Mouse (Mus musculus): ENCODE measurements around the gene Slc16a5. TPM values are rescaled to one million over a fixed set of nuclear protein-coding genes. Genes with fewer than 3 reads are reported as not detected.
"Not testable (repeated sequence)": the region's sequence is repeated elsewhere in the genome, so short reads cannot be mapped to it uniquely, and the experiment has no call there.

Gene Slc16a5
- polyA plus RNA-seq, 1 experiment, result 0.07 TPM

GRCm38 (mm10) chr11:115492387-115492786 lies 30.1 kb downstream of the Slc16a5 start:
- H3K4me3 ChIP-seq (ENCODE audit: insufficient read depth, poor library complexity, severe bottlenecking), result peak overlapping the region; percentile 91
- peaks cover 17% of the 10 kb centered on the region for H3K36me3 ChIP-seq (ENCODE audit: control insufficient read depth, insufficient read depth)
- H3K79me2 ChIP-seq (ENCODE audit: control insufficient read depth, insufficient read depth), result peaks cover 25% of the 10 kb centered on the region
- no peaks in the 10 kb centered on the region for H3K27me3 ChIP-seq (ENCODE audit: control insufficient read depth, insufficient read depth, insufficient read length)
- peaks cover 10% of the 10 kb centered on the region for H3K79me3 ChIP-seq (ENCODE audit: low read depth)
- H3ac ChIP-seq (ENCODE audit: control insufficient read depth, insufficient read length, low read depth), result peak overlapping the region; percentile 73
- TF ChIP-seq FOSL1 (IDR thresholded peaks at IDR 0.05; ENCODE audit: insufficient read depth, low read length, poor library complexity, severe bottlenecking) (no peak), USF1 (IDR thresholded peaks at IDR 0.05; ENCODE audit: low read depth) (no peak), CTCF (IDR thresholded peaks at IDR 0.05; ENCODE audit: control insufficient read depth, insufficient read depth, insufficient read length) (no peak), CEBPB (IDR thresholded peaks at IDR 0.05; ENCODE audit: low read depth) (no peak), MYOG (IDR thresholded peaks at IDR 0.05; ENCODE audit: control insufficient read depth, extremely low read depth, insufficient read length) (no peak), MYOD1 (IDR thresholded peaks at IDR 0.05; ENCODE audit: control insufficient read depth, insufficient read length, low read depth) (no peak), MAX (IDR thresholded peaks at IDR 0.05) (no peak)

GRCm38 (mm10) chr11:115496559-115496958 lies 34.3 kb downstream of the Slc16a5 start:
- peaks cover 43% of the 10 kb centered on the region for H3K36me3 ChIP-seq (ENCODE audit: control insufficient read depth, insufficient read depth)
- not testable (repeated sequence) for H3K4me3 ChIP-seq (ENCODE audit: insufficient read depth, poor library complexity, severe bottlenecking); H3K27me3 ChIP-seq (ENCODE audit: control insufficient read depth, insufficient read depth, insufficient read length); H3K79me3 ChIP-seq (ENCODE audit: low read depth); H3K79me2 ChIP-seq (ENCODE audit: control insufficient read depth, insufficient read depth); H3ac ChIP-seq (ENCODE audit: control insufficient read depth, insufficient read length, low read depth)

- no peaks in the 10 kb centered on the region for H3K27me3 ChIP-seq (ENCODE audit: control insufficient read depth, insufficient read depth, insufficient read length)
- TF ChIP-seq MAX (IDR thresholded peaks at IDR 0.05), result no peak
- no peak for TF ChIP-seq CTCF (IDR thresholded peaks at IDR 0.05; ENCODE audit: control insufficient read depth, insufficient read depth, insufficient read length)
- no peak for TF ChIP-seq MYOD1 (IDR thresholded peaks at IDR 0.05; ENCODE audit: control insufficient read depth, insufficient read length, low read depth)
- no peak for TF ChIP-seq USF1 (IDR thresholded peaks at IDR 0.05; ENCODE audit: low read depth)
- TF ChIP-seq CEBPB (IDR thresholded peaks at IDR 0.05; ENCODE audit: low read depth), result no peak
- TF ChIP-seq FOSL1 (IDR thresholded peaks at IDR 0.05; ENCODE audit: insufficient read depth, low read length, poor library complexity, severe bottlenecking), result no peak
- no peak for TF ChIP-seq MYOG (IDR thresholded peaks at IDR 0.05; ENCODE audit: control insufficient read depth, extremely low read depth, insufficient read length)
- H3K36me3 ChIP-seq (ENCODE audit: control insufficient read depth, insufficient read depth), result peaks cover 74% of the 10 kb centered on the region
- no peak overlapping the region for H3K4me3 ChIP-seq (ENCODE audit: insufficient read depth, poor library complexity, severe bottlenecking)
- H3K79me3 ChIP-seq (ENCODE audit: low read depth), result peaks cover 48% of the 10 kb centered on the region
- H3K79me2 ChIP-seq (ENCODE audit: control insufficient read depth, insufficient read depth), result peaks cover 53% of the 10 kb centered on the region
- H3ac ChIP-seq (ENCODE audit: control insufficient read depth, insufficient read length, low read depth), result no peak overlapping the region
Observed at GRCm38 (mm10) chr11:115502636-115503035, 40.4 kb downstream of the Slc16a5 start.

GRCm38 (mm10) chr11:115506586-115506985 lies 44.3 kb downstream of the Slc16a5 start:
- Histone ChIP-seq H3K79me2 (ENCODE audit: control insufficient read depth, insufficient read depth) (peaks cover 92% of the 10 kb centered on the region), H3K4me3 (ENCODE audit: insufficient read depth, poor library complexity, severe bottlenecking) (no peak overlapping the region), H3ac (ENCODE audit: control insufficient read depth, insufficient read length, low read depth) (no peak overlapping the region), H3K27me3 (ENCODE audit: control insufficient read depth, insufficient read depth, insufficient read length) (no peaks in the 10 kb centered on the region), H3K36me3 (ENCODE audit: control insufficient read depth, insufficient read depth) (peaks cover 35% of the 10 kb centered on the region), H3K79me3 (ENCODE audit: low read depth) (peaks cover 84% of the 10 kb centered on the region)
- no peak for TF ChIP-seq MYOG (IDR thresholded peaks at IDR 0.05; ENCODE audit: control insufficient read depth, extremely low read depth, insufficient read length)
- TF ChIP-seq CEBPB (IDR thresholded peaks at IDR 0.05; ENCODE audit: low read depth), result no peak

- Histone ChIP-seq H3K4me3 (ENCODE audit: insufficient read depth, poor library complexity, severe bottlenecking) (no peak overlapping the region), H3K27me3 (ENCODE audit: control insufficient read depth, insufficient read depth, insufficient read length) (no peaks in the 10 kb centered on the region), H3K79me3 (ENCODE audit: low read depth) (peaks cover 96% of the 10 kb centered on the region), H3K79me2 (ENCODE audit: control insufficient read depth, insufficient read depth) (peaks cover 100% of the 10 kb centered on the region), H3K36me3 (ENCODE audit: control insufficient read depth, insufficient read depth) (peaks cover 32% of the 10 kb centered on the region), H3ac (ENCODE audit: control insufficient read depth, insufficient read length, low read depth) (no peak overlapping the region)
- TF ChIP-seq MAX (IDR thresholded peaks at IDR 0.05) (no peak), FOSL1 (IDR thresholded peaks at IDR 0.05; ENCODE audit: insufficient read depth, low read length, poor library complexity, severe bottlenecking) (no peak), CEBPB (IDR thresholded peaks at IDR 0.05; ENCODE audit: low read depth) (no peak), MYOG (IDR thresholded peaks at IDR 0.05; ENCODE audit: control insufficient read depth, extremely low read depth, insufficient read length) (no peak), MYOD1 (IDR thresholded peaks at IDR 0.05; ENCODE audit: control insufficient read depth, insufficient read length, low read depth) (no peak), CTCF (IDR thresholded peaks at IDR 0.05; ENCODE audit: control insufficient read depth, insufficient read depth, insufficient read length) (no peak), USF1 (IDR thresholded peaks at IDR 0.05; ENCODE audit: low read depth) (no peak)
Observed at GRCm38 (mm10) chr11:115508061-115508460, 45.8 kb downstream of the Slc16a5 start.

- H3K36me3 ChIP-seq (ENCODE audit: control insufficient read depth, insufficient read depth), result peaks cover 24% of the 10 kb centered on the region
- H3ac ChIP-seq (ENCODE audit: control insufficient read depth, insufficient read length, low read depth), result no peak overlapping the region
- no peak overlapping the region for H3K4me3 ChIP-seq (ENCODE audit: insufficient read depth, poor library complexity, severe bottlenecking)
- TF ChIP-seq CEBPB (IDR thresholded peaks at IDR 0.05; ENCODE audit: low read depth), result no peak
- no peak for TF ChIP-seq CTCF (IDR thresholded peaks at IDR 0.05; ENCODE audit: control insufficient read depth, insufficient read depth, insufficient read length)
- TF ChIP-seq USF1 (IDR thresholded peaks at IDR 0.05; ENCODE audit: low read depth), result no peak
- TF ChIP-seq MYOD1 (IDR thresholded peaks at IDR 0.05; ENCODE audit: control insufficient read depth, insufficient read length, low read depth), result no peak
- no peak for TF ChIP-seq MYOG (IDR thresholded peaks at IDR 0.05; ENCODE audit: control insufficient read depth, extremely low read depth, insufficient read length)
- TF ChIP-seq FOSL1 (IDR thresholded peaks at IDR 0.05; ENCODE audit: insufficient read depth, low read length, poor library complexity, severe bottlenecking), result no peak
- TF ChIP-seq MAX (IDR thresholded peaks at IDR 0.05), result no peak
- H3K27me3 ChIP-seq (ENCODE audit: control insufficient read depth, insufficient read depth, insufficient read length), result no peaks in the 10 kb centered on the region
- H3K79me3 ChIP-seq (ENCODE audit: low read depth), result peaks cover 89% of the 10 kb centered on the region
- peaks cover 94% of the 10 kb centered on the region for H3K79me2 ChIP-seq (ENCODE audit: control insufficient read depth, insufficient read depth)
Observed at GRCm38 (mm10) chr11:115509773-115510506, 47.7 kb downstream of the Slc16a5 start.

All from C2C12 (cell line).